Mouse (Mus musculus): ENCODE data around the gene Bcas3.

DNA sequence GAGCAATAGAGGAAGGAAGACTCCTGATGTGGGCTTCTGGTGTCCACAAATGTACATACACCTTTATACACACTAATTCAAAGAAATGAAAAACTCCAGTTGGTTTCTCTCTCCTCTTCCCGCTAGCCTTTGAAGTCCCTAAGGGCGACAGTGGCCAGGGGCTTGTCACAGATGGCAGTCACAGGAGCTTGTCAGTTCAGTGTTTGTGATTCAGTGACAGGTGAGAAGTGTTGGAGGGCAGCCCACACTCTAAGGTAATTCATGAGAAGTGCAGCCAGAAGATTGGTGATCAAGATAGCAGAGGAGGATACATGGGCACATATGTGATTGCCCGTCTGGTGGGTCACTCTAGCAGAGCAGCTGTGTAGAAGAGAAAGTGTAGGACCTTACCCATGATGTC lies 196.7 kb downstream of the Bcas3 start:
- TF ChIP-seq EP300 (IDR thresholded peaks at IDR 0.05) (no peak), CTCF (IDR thresholded peaks at IDR 0.05) (no peak)
